1 mouse cellular context compared by ENCODE assay signal in the genomic region with DNA sequence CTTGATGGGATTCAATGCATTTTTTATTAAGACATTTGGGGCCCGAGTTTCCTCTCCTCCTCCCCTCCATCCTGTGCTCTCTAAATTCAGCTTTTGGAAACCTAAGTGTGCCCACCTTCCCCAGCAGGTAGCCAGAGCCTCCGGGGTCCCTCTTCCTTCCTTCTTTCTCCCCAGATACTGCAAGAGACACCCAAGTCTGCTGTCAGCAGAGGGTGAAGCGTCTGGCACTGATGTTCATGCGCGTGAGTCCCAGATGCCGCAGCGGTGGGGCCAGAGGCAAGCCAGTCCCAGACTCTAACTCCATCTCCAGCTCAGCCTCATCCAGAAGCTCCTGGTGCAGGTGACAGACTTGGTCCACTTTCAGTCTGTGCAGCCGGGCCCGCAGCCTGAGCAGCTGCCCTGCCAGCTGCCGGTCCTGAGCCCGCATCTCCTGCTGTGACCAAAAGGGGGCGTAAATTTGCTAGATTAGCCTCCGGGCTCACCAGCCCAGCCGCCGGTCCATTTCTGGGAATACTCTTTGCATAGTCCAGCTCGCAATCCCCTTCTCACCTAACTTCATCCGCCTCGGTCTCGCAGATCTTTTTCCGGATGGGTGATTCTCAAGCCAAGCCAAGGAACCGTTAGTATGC.
TF ChIP-seq lines count a peak whose summit lies in the region.

No protein-coding gene starts in this region.

TF ChIP-seq in MEL, 35 proteins besides CTCF, POLR2A, EP300 and RAD21:
- TF ChIP-seq SMC3 (IDR thresholded peaks at IDR 0.05; ENCODE audit: low read depth, low read length) (peak; percentile 43), MYB (IDR thresholded peaks at IDR 0.05; ENCODE audit: low read depth, low read length) (no peak), TCF12 (IDR thresholded peaks at IDR 0.05; ENCODE audit: low read depth, low read length) (0 out of 2 replicates have a peak, but pooled peaks have one; percentile 32), HCFC1 (IDR thresholded peaks at IDR 0.05; ENCODE audit: low read depth, low read length) (0 out of 2 replicates have a peak, but pooled peaks have one; percentile 21), SIN3A (IDR thresholded peaks at IDR 0.05; ENCODE audit: low read length) (peak; percentile 43; the same call in 1 of the 2 replicates), KAT2A (conservative IDR thresholded peaks at IDR 0.05; ENCODE audit: low read depth, low read length) (no peak)
TF ChIP-seq in MEL: peak in this region for 4.
